Mouse (Mus musculus) cerebellum, adult 2 months (tissue): ENCODE measurements around the gene Arl15. TPM values are rescaled to one million over a fixed set of nuclear protein-coding genes. Genes with fewer than 3 reads are reported as not detected.

ENCODE experiments used
- DNase-seq, 2 experiments: peaks; one replicate each; pipeline ENCODE4 v3.0.0; 2021
- H3K27ac ChIP-seq: fragments of 200-500 bp; 2 replicates; pipeline ENCODE4 v1.5.1; 2012; ENCODE audit warnings: low read length, control low read depth, inconsistent platforms; ENCODE audit not compliant: insufficient read depth
- H3K27me3 ChIP-seq: fragments of 200-500 bp; 2 replicates; pipeline ENCODE4 v1.6.1; 2012; ENCODE audit warnings: inconsistent platforms, mild to moderate bottlenecking, low read length, moderate library complexity; ENCODE audit not compliant: control insufficient read depth, insufficient read depth
- H3K4me1 ChIP-seq: fragments of 200-500 bp; 2 replicates; pipeline ENCODE4 v1.6.1; 2011; ENCODE audit warnings: low read length; ENCODE audit not compliant: control insufficient read depth, insufficient read depth
- H3K4me3 ChIP-seq: fragments of 200-500 bp; replicated peaks from 2 replicates; pipeline ENCODE3; 2011; ENCODE audit warnings: mild to moderate bottlenecking, low read depth, low read length, control low read depth; ENCODE audit not compliant: insufficient read depth
- CTCF ChIP-seq: fragments of 200-500 bp; IDR thresholded peaks from 2 replicates; pipeline ENCODE4 v1.5.1; 2011; ENCODE audit warnings: low read depth, mild to moderate bottlenecking, control low read depth, low read length, moderate library complexity, borderline replicate concordance; ENCODE audit not compliant: insufficient read depth
- POLR2A ChIP-seq: fragments of 200-500 bp; IDR thresholded peaks from 2 replicates; pipeline ENCODE4 v1.6.1; 2011; ENCODE audit warnings: low read length, control low read depth, borderline replicate concordance; ENCODE audit not compliant: insufficient read depth
- WGBS: fragments of 180-500 bp; shearing (Covaris S2); methylation state at CpG from one replicate; pipeline ENCODE4 v1.1.7; 2018; 5-methylcytosine and 5-hydroxymethylcytosine counted together
- polyA plus RNA-seq: library from polyadenylated mRNA; depleted of rRNA; stranded (reverse); fragments of >200 nt; gene quantifications from 2 replicates; pipeline ENCODE4 v1.2.3, GENCODE M21; 2012; rRNA removed

Arl15 gene
- polyA plus RNA-seq = 10.3 and 12.2 TPM in 2 replicates

DNA sequence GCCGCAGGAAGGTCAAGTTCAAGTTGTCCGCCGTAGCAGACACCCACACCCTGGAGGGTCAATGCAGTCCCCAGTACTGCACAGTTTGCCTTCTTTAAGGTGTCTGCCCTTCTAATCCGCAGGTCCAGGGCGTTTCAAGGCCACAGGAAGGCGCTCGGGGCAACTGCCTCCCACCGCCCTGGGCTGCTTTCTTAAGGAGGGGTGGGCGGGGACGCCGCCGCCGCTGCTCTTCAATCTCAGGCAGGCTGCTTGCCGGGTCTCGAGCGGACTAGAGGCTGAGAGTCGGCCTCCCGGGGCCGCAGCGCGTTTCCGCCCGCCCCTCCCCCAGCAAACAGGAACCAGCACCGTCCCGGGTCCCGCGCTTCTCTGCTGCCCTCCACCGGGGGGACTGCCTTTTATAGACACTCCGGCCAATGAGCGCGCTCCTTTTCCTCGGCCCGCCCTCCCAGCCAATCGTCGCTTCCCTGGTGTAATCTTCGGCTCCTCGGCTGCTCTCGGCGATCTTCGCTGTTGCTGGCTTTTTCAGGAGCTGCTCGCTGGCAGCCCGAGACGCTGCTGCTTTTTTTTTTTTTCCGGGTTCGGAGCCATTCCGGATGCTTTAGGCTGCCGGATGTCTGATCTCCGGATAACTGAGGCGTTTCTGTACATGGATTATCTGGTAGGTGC, at the start of gene Arl15:
Arl15 (plus strand) TSS at position 467 of the 666 bp plus-strand sequence.
- DNase-seq = peak; percentile 98
- peak within 1 kb of the TSS; percentile 80 for H3K4me3 ChIP-seq
- TF ChIP-seq POLR2A (peak; percentile 100), CTCF (no peak; the same call in 1 of the 2 replicates)
- H3K27me3 ChIP-seq = no peaks in the 10 kb centered on the region
- H3K27ac ChIP-seq = peak within 1 kb of the TSS; percentile 65
- under 1% methylated on average over 49 of the region's 49 CpGs for WGBS
- no peaks in the 10 kb centered on the region for H3K4me1 ChIP-seq

DNA sequence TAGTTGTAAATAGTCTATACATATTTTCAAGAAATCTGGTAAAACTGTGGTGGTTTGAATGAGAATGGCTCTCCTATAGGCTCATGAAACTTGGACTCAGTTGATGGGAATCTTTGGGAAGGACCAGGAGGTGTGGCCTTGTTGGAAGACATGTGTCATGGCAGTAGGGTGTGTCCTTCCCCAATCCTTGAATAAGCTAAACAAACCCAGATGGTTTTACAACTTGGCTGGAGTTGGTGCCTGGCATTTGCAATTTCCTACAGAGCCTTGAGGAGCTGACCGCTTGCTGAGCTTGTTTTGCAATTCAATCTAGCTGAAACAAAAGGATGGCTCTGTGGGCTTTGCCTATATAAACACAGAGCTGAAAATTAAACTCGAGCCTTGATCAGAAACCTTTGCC, 49.0 kb upstream of the Arl15 start:
- WGBS = 28% methylated on average over 2 of the region's 2 CpGs
- Histone ChIP-seq H3K4me1 (no peaks in the 10 kb centered on the region), H3K4me3 (no peak overlapping the region), H3K27ac (no peak overlapping the region), H3K27me3 (no peaks in the 10 kb centered on the region)
- TF ChIP-seq CTCF = no peak
- no peak for TF ChIP-seq POLR2A
- DNase-seq = no peak

DNA sequence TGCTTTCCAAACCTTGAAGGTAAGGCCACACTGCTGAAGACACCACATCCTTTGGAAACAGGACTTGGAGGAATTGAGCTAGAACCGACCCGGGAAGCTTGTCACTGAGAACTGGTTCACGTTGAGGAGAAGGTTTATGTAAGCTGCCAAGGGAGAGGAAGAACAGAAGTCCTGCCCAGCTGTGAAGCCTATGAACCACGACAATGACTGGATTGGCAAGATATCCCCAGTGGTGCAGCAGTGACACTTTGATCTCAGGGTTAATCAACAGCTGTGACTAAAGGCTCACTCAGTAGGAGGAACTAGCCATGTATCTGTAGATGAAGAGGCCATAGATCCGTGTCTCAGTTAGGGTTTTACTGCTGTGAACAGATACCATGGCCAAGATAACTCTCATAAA, 43.5 kb upstream of the Arl15 start:
- Histone ChIP-seq H3K4me1 (no peaks in the 10 kb centered on the region), H3K27me3 (no peaks in the 10 kb centered on the region), H3K4me3 (no peak overlapping the region), H3K27ac (no peak overlapping the region)
- DNase-seq = no peak
- TF ChIP-seq CTCF = no peak
- no peak for TF ChIP-seq POLR2A
- 47% methylated on average over 5 of the region's 5 CpGs for WGBS

DNA sequence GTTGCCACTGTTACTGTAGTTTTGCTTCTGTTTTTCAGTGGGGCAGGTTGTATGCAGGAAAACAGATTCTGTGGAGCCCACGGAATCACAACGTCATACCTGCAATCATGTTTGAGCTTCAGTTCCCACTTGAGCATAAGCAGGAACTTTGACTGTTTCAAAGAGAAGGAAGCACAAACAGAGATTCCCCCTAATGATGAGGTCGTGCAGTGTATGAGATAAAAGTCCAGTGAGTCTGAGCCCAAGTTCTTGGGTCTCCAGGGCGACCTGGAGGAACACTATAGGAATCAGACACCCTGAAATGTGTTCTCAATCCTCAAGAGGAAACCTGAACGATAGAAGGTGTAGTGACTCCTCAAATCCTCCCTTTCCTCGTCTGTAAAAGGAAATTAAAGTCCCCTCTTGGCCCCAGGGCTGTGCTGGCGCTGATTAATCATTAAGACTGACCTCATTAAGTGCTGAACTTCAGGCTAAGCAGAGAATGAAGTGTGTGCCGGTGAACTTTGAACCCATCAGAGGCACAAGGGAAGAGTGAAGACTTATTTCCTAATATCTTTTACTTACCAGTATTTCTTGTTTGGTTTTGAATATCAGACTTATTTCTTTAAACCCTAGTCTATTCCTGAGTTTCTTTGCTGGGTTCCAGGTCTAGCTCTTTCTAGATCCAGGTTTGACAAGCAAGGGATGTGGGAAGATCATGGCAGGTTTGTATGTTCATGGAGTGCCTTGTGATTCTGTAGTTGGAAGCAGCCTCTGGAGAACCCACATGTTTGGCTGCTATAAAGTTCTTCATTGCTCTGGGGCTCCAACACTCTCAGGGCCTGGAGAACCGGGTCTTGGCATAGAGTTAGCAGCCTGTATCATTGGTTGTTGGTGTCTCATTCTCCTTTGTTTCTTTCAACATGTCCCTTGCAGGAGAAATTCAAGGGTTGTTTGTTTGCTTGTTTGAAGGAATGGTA, 39.3 kb upstream of the Arl15 start:
- no peaks in the 10 kb centered on the region for H3K27me3 ChIP-seq

DNA sequence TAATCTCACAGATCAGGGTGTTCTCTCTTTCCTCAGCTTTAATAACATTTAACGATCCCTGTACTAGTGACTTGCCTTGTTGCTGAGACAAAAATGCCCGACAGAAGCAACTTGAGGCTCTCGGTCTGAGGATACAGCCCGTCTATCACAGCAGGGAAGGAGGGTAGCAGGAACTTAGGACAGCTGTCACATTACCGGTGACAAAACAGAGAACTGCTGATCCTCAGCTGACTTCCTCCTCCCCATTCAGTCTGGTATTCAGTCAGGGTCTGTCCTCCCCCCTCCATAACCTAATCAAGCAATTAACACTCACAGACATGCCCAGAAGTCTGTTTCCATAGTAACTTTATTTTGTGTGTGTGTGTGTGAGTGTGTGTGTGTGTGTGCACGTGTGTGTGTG, 38.5 kb upstream of the Arl15 start:
- 21% methylated on average over 6 of the region's 6 CpGs for WGBS
- Histone ChIP-seq H3K4me1 (no peaks in the 10 kb centered on the region), H3K27me3 (no peaks in the 10 kb centered on the region), H3K4me3 (no peak overlapping the region), H3K27ac (no peak overlapping the region)
- no peak for TF ChIP-seq CTCF
- TF ChIP-seq POLR2A = no peak
- no peak for DNase-seq

More for the DNA sequence above, 39.3 kb upstream of the Arl15 start:
- no peak for DNase-seq
- Histone ChIP-seq H3K4me1 (no peaks in the 10 kb centered on the region), H3K4me3 (no peak overlapping the region), H3K27ac (no peak overlapping the region)
- 83% methylated on average over 9 of the region's 9 CpGs for WGBS
- TF ChIP-seq POLR2A (no peak), CTCF (no peak)

DNA sequence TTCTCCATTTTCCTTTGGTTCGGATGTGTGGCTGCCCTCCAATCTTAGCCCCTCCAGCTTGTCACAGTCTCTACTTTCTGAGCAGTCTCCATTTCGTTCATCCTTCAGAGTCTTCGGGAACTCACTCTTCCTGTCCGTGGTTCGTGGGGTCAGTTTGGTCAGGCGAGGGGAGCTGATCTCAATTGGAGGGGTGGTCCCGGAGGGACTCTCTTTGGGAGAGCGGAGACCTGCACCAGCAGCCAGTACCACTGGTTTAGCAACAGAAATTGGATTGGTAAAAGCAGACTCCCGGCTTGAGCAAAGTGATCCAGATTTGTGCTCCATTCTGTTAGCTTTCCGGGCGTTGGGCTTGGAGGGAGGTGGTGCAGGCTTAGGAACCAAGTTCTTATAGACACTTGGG, 32.6 kb upstream of the Arl15 start:
- H3K4me3 ChIP-seq = no peak overlapping the region
- no peak for TF ChIP-seq POLR2A
- TF ChIP-seq CTCF = no peak
- no peak overlapping the region for H3K27ac ChIP-seq
- WGBS = 96% methylated on average over 11 of the region's 11 CpGs
- H3K4me1 ChIP-seq = no peaks in the 10 kb centered on the region
- no peak for DNase-seq
- H3K27me3 ChIP-seq = no peaks in the 10 kb centered on the region

DNA sequence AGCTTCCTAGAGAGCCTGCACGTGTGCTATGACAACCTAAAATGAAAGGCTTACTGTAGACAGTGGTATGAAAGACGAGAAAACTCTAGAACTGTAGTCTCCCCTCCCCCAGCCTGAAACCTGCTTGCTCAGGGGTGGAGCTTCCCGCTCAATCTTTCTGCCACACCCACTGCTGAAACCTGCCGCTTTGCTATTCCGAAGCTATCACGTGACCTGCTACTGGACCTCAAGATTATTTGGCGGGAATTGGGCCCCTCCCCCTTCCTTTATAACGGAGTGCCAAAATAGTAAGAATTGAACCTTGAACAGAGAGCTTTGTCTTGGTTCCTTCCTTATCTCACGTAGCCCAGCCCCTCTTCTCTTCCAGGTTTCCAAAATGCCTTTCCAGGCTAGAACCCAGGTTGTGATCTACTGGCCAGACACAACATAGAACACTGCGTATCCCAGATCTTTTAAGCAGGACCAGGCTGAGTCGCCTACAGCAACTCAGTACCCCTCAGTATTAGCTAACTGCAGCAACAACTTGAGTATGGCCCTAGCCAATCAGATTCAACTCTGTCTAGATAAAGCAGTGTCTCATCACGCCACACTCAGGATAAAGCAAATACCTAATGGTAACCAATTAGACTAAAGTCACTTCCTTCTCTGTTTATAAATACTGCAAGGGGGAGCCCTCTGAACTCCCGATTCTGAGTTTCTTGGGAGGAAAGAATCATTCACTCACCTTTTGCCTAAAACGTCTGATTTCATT, 31.4 kb upstream of the Arl15 start:
- DNase-seq = no peak
- H3K27ac ChIP-seq = no peak overlapping the region
- H3K4me1 ChIP-seq = no peaks in the 10 kb centered on the region
- TF ChIP-seq POLR2A = no peak
- no peak for TF ChIP-seq CTCF
- H3K4me3 ChIP-seq = no peak overlapping the region
- 91% methylated on average over 14 of the region's 14 CpGs for WGBS
- no peaks in the 10 kb centered on the region for H3K27me3 ChIP-seq
